Mouse (Mus musculus) kidney, embryonic 14.5 days (tissue): ENCODE results near the gene Brap. TPM values are rescaled to one million over a fixed set of nuclear protein-coding genes. Genes with fewer than 3 reads are reported as not detected.

ENCODE experiments used
- ATAC-seq: fragments of 200-750 bp; cut with Nextera tagmentation; 2 replicates; pipeline ENCODE4 v1.8.0; 2017; ENCODE audit warnings: moderate number of reproducible peaks, mild to moderate bottlenecking, moderate TSS enrichment, moderate library complexity; ENCODE audit not compliant: low FRiP score, low TSS enrichment
- H3K27ac ChIP-seq: fragments of 300-500 bp; sonication (generic); 2 replicates; pipeline ENCODE4 v1.5.1; 2014; ENCODE audit warnings: low read depth, mild to moderate bottlenecking, low read length, moderate library complexity, mixed read lengths
- H3K27me3 ChIP-seq: fragments of 300-500 bp; sonication (generic); 2 replicates; pipeline ENCODE4 v1.6.1; 2014; ENCODE audit warnings: mild to moderate bottlenecking, low read length; ENCODE audit not compliant: control insufficient read depth, insufficient read depth
- H3K36me3 ChIP-seq: fragments of 300-500 bp; sonication (generic); 2 replicates; pipeline ENCODE4 v1.6.1; 2014; ENCODE audit warnings: low read length, mixed read lengths; ENCODE audit not compliant: control insufficient read depth, insufficient read depth
- H3K4me1 ChIP-seq: fragments of 300-500 bp; sonication (generic); 2 replicates; pipeline ENCODE4 v1.6.1; 2014; ENCODE audit warnings: low read length, mixed read lengths; ENCODE audit not compliant: control insufficient read depth, insufficient read depth
- H3K4me2 ChIP-seq: fragments of 300-500 bp; sonication (generic); replicated peaks from 2 replicates; pipeline ENCODE4 v1.6.1; 2014; ENCODE audit warnings: low read depth, mild to moderate bottlenecking, low read length
- H3K4me3 ChIP-seq: fragments of 300-500 bp; sonication (generic); 2 replicates; pipeline ENCODE4 v1.5.1; 2014; ENCODE audit warnings: mild to moderate bottlenecking, low read length
- H3K9ac ChIP-seq: fragments of 300-500 bp; sonication (generic); 2 replicates; pipeline ENCODE4 v1.6.1; 2014; ENCODE audit warnings: low read depth, mild to moderate bottlenecking, low read length, moderate library complexity
- H3K9me3 ChIP-seq: fragments of 300-500 bp; sonication (generic); 2 replicates; pipeline ENCODE4 v1.6.1; 2016; ENCODE audit warnings: low read length; ENCODE audit not compliant: control insufficient read depth
- WGBS: fragments of 180-500 bp; shearing (Covaris S2); extraction: QIAGEN DNeasy Blood & Tissue Kit; methylation state at CpG from one replicate; pipeline ENCODE4 v1.1.7; 2014; 5-methylcytosine and 5-hydroxymethylcytosine counted together
- polyA plus RNA-seq: library from polyadenylated mRNA; unstranded; fragments of >200 nt; fragmentation: Nextera tagmentation; extraction: Ambion mirVana; gene quantifications from 2 replicates; pipeline ENCODE4 v1.2.1, GENCODE M21; 2014

Brap gene
- polyA plus RNA-seq, 1 experiment from 2014 or later: 35.2 TPM

DNA sequence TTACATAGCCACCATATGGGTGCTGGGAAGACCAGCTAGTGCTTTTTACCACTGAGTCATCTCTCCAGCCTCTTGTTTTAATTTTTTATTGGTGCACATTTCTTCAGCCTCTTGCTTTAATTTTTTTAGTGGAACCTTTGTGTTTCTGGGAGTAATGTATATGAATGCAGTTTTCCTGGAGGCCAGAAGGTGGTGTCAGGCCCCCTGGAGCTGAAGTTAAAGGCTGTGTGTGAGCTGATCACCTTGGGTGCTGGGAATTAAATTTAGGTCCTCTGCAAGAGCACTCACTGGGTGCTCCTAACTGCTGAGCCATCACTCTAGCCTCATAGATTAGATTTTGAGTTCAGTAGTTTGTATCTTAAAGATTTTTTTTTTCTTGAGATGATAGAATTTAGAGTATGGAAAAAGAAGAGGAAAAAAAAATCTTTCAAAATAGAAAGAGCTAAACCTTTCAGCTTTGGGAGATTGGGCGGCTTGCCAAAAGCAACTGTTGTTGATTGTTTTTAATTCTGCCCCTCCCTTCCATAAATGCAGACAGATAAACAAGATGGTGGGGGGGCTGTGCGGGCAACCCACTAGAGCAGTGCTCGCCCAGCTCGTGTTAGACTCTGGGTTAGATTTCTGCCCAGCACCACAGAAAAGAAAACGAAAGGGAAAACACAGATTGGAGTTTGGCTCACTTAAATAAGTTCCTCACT lies 60.7 kb downstream of the Brap start:
- 88% methylated on average over 5 of the region's 5 CpGs for WGBS

DNA sequence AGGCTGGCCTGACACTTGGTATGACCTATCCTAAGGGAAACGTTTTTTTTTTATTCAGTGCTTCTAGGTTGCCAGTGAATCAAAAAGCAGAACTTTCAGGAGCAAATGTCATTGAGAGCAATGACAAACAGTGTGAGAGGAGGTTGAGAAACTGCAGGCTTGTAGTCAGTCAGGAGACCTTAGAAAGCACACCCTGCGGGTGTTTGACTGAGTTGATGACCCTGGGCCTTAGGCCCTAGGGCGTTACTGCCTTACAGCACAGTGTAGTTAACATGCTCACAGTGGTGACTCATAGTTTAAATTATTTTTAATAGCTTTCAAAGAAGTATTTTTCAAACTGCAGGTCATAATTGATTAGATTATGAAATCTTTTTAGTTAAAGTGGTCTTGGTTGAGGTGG lies 61.5 kb downstream of the Brap start:
- Histone ChIP-seq H3K9ac (no peak overlapping the region), H3K4me1 (no peaks in the 10 kb centered on the region), H3K4me3 (no peak overlapping the region), H3K27me3 (no peaks in the 10 kb centered on the region), H3K27ac (no peak overlapping the region), H3K36me3 (no peaks in the 10 kb centered on the region; the same call in 1 of the 2 replicates), H3K9me3 (no peaks in the 10 kb centered on the region), H3K4me2 (no peak overlapping the region)
- ATAC-seq: no peak
- 59% methylated on average over 3 of the region's 3 CpGs for WGBS

More for the DNA sequence above, 60.7 kb downstream of the Brap start:
- H3K27me3 ChIP-seq: no peaks in the 10 kb centered on the region
- H3K9me3 ChIP-seq: no peaks in the 10 kb centered on the region
- H3K4me2 ChIP-seq: no peak overlapping the region
- H3K36me3 ChIP-seq: no peaks in the 10 kb centered on the region; the same call in 1 of the 2 replicates
- H3K4me1 ChIP-seq: no peaks in the 10 kb centered on the region; the same call in 1 of the 2 replicates
- ATAC-seq: no peak
- H3K4me3 ChIP-seq: no peak overlapping the region
- H3K27ac ChIP-seq: no peak overlapping the region
- H3K9ac ChIP-seq: no peak overlapping the region

DNA sequence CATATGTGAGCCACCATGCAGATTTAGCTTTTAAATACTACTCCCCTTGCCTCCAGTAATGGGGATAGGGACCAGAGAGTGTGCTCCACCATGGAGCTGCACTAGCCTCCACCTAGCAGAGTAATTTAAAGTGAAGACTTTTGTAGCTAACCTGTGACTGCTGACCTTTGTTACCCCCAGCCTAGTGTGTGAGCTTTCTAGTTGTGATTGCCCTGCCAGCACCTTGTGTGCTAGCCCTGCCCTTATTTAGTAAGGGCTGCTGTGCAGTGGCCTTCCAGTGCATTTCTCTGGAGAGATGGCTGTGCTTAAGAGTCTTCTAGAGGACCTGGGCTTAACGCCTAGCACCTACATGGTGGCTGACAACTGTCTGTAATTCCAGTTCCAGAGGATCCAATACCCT lies 64.3 kb downstream of the Brap start:
- Histone ChIP-seq H3K9ac (no peak overlapping the region), H3K36me3 (no peaks in the 10 kb centered on the region; the same call in 1 of the 2 replicates), H3K27ac (no peak overlapping the region), H3K4me1 (no peaks in the 10 kb centered on the region), H3K4me2 (no peak overlapping the region), H3K9me3 (no peaks in the 10 kb centered on the region), H3K4me3 (no peak overlapping the region), H3K27me3 (no peaks in the 10 kb centered on the region)
- no peak for ATAC-seq
- 79% methylated on average over 1 of the region's 1 CpGs for WGBS

- H3K27ac ChIP-seq: no peak overlapping the region
- WGBS: 98% methylated on average over 2 of the region's 2 CpGs
- H3K4me1 ChIP-seq: no peaks in the 10 kb centered on the region
- no peaks in the 10 kb centered on the region; the same call in 1 of the 2 replicates for H3K36me3 ChIP-seq
- no peak overlapping the region for H3K4me2 ChIP-seq
- no peaks in the 10 kb centered on the region for H3K27me3 ChIP-seq
- H3K4me3 ChIP-seq: no peak overlapping the region
- ATAC-seq: no peak
- no peak overlapping the region for H3K9ac ChIP-seq
- H3K9me3 ChIP-seq: peaks cover 4% of the 10 kb centered on the region; the same call in 1 of the 2 replicates
Observed at GRCm38 (mm10) chr5:121730057-121730456, 69.7 kb downstream of the Brap start.

GRCm38 (mm10) chr5:121736641-121737040 lies 76.3 kb downstream of the Brap start:
- 95% methylated on average over 3 of the region's 3 CpGs for WGBS
- no peak overlapping the region for H3K9ac ChIP-seq
- H3K27ac ChIP-seq: no peak overlapping the region
- no peaks in the 10 kb centered on the region for H3K36me3 ChIP-seq
- ATAC-seq: no peak
- H3K9me3 ChIP-seq: peaks cover 4% of the 10 kb centered on the region; the same call in 1 of the 2 replicates
- no peak overlapping the region for H3K4me3 ChIP-seq
- no peaks in the 10 kb centered on the region for H3K27me3 ChIP-seq
- no peaks in the 10 kb centered on the region for H3K4me1 ChIP-seq
- no peak overlapping the region for H3K4me2 ChIP-seq

Other genes with a start within 250 kb of the Brap start
- gene Tmem116, start 208.7 kb upstream of the Brap start, polyA plus RNA-seq: 3.7 and 5.0 TPM in 2 replicates
- 136 and 142 TPM in 2 replicates for gene Erp29, start 208.1 kb upstream of the Brap start, polyA plus RNA-seq
- 0.08 and 0.09 TPM in 2 replicates for gene Adam1b, start 157.1 kb upstream of the Brap start, polyA plus RNA-seq
- gene Adam1a, start 115.1 kb upstream of the Brap start, polyA plus RNA-seq: 1.6 and 2.4 TPM in 2 replicates
- not detected in 2 replicates for gene Gm42878, start 115.1 kb upstream of the Brap start, polyA plus RNA-seq
- gene Mapkapk5, start 114.7 kb upstream of the Brap start, polyA plus RNA-seq: 42.2 and 59.7 TPM in 2 replicates
- 78.8 and 101 TPM in 2 replicates for gene Aldh2, start 66.7 kb upstream of the Brap start, polyA plus RNA-seq
- 2.2 and 2.4 TPM in 2 replicates for gene Acad12, start 41.6 kb upstream of the Brap start, polyA plus RNA-seq
- gene Acad10, start within 50 bp of the Brap start, polyA plus RNA-seq: 1.7 and 3.2 TPM in 2 replicates
- 76.6 and 88.5 TPM in 2 replicates for gene Atxn2, start 50.8 kb downstream of the Brap start, polyA plus RNA-seq
- 18.1 and 22.9 TPM in 2 replicates for gene Sh2b3, start 177.1 kb downstream of the Brap start, polyA plus RNA-seq
- gene Pheta1, start 188.4 kb downstream of the Brap start, polyA plus RNA-seq: 16.1 and 22.6 TPM in 2 replicates